In the genomic region with DNA sequence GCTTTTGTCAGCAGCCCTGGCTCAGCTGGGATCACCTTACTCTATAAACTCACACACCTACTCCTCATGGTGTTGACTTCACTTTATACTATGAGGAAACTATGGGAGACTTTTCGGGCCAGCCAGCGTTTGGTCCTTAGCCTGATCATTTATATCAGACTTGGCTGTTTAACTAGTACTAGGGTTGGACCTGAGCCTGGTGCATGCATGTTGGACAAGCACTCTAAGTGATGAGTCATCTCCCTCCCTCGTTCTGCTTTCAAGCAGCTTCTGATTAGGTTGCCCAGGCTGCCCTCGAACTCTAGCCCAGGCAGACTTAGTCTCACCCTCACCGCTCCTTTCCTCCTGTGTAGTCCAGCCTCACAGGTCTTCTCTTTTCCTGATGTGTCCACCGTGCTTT, we compare ENCODE assay signal across 8 mouse cellular contexts. TPM values are rescaled to one million over a fixed set of nuclear protein-coding genes. Genes with fewer than 3 reads are reported as not detected.
DNase-seq lines count a peak whose midpoint lies in the region; ATAC-seq and TF ChIP-seq lines count a peak whose summit lies in the region.

No protein-coding gene starts in this region.

- H3K4me3 ChIP-seq in kidney, embryonic 14.5 days (ENCODE audit: low read length), result no peak overlapping the region
- peak overlapping the region; percentile 5 to 67 for H3K4me3 ChIP-seq in liver, embryonic 14.5 days (ENCODE audit: insufficient read depth in 1 of 2, low read depth in 2 of 2, low read length in 2 of 2)

- H3K4me2 ChIP-seq in kidney, embryonic 14.5 days (replicated peaks; ENCODE audit: low read depth, low read length), result no peak overlapping the region
- H3K4me2 ChIP-seq in liver, embryonic 14.5 days (ENCODE audit: low read depth), result peak overlapping the region; percentile 89

- H3K36me3 ChIP-seq in kidney, embryonic 14.5 days (ENCODE audit: control insufficient read depth, insufficient read depth, low read length), result peaks cover 5% of the 10 kb centered on the region; the same call in 1 of the 2 replicates
- H3K36me3 ChIP-seq in liver, embryonic 14.5 days (replicated peaks; ENCODE audit: control insufficient read depth, insufficient read depth, low read depth), result peaks cover 16% of the 10 kb centered on the region

- peak; percentile 27 for DNase-seq in kidney, adult 9 months
- peak; percentile 57 for DNase-seq in MN1 (ENCODE audit: low spot score)
- peak; percentile 58 to 63 (median 59) for DNase-seq in liver, embryonic 14.5 days (ENCODE audit: low read depth in 3 of 3, low spot score in 3 of 3)
- DNase-seq in yolk sac, embryonic 10.5 days (ENCODE audit: low spot score), result no peak
- no peak for DNase-seq in frontal cortex, postnatal 36 days (ENCODE audit: low spot score in 2 of 2)
- no peak for DNase-seq in gastrocnemius, adult 8-10 months (ENCODE audit: low spot score in 2 of 2)

- no peak for TF ChIP-seq CTCF in liver, embryonic 14.5 days (IDR thresholded peaks at IDR 0.05; ENCODE audit: low read depth)

- WGBS in kidney, embryonic 14.5 days, result 94% methylated on average over 6 of the region's 6 CpGs
- 52% methylated on average over 6 of the region's 6 CpGs for WGBS in liver, embryonic 14.5 days (ENCODE audit: insufficient replicate concordance)

- no peak for TF ChIP-seq EP300 in liver, embryonic 14.5 days (IDR thresholded peaks at IDR 0.05; ENCODE audit: low read depth)

- 0 out of 2 replicates have a peak, but pooled peaks cover 6% of the 10 kb centered on the region for H3K4me1 ChIP-seq in kidney, embryonic 14.5 days (ENCODE audit: control insufficient read depth, insufficient read depth, low read length)
- peaks cover 13 to 16% of the 10 kb centered on the region in 2 experiments for H3K4me1 ChIP-seq in liver, embryonic 14.5 days (replicated peaks; ENCODE audit: control insufficient read depth in 2 of 2, insufficient read depth in 2 of 2, low read length in 1 of 2)

- ATAC-seq in kidney, embryonic 14.5 days (ENCODE audit: low FRiP score, low TSS enrichment), result no peak
- ATAC-seq in erythroblast, adult 5-6 weeks (replicated peaks; ENCODE audit: low FRiP score, poor library complexity, severe bottlenecking), result peak; percentile 73
- ATAC-seq in liver, embryonic 14.5 days (ENCODE audit: insufficient read depth), result no peak

- no peaks in the 10 kb centered on the region for H3K9me3 ChIP-seq in kidney, embryonic 14.5 days (ENCODE audit: control insufficient read depth, low read length)
- H3K9me3 ChIP-seq in liver, embryonic 14.5 days (ENCODE audit: control insufficient read depth, low read length), result no peaks in the 10 kb centered on the region

- no peak overlapping the region for H3K9ac ChIP-seq in kidney, embryonic 14.5 days (ENCODE audit: low read depth, low read length)
- peak overlapping the region; percentile 65 for H3K9ac ChIP-seq in liver, embryonic 14.5 days (replicated peaks)

- no peaks in the 10 kb centered on the region for H3K27me3 ChIP-seq in kidney, embryonic 14.5 days (ENCODE audit: control insufficient read depth, insufficient read depth, low read length)
- no peaks in the 10 kb centered on the region for H3K27me3 ChIP-seq in liver, embryonic 14.5 days (ENCODE audit: control insufficient read depth, insufficient read depth, low read length)

- H3K27ac ChIP-seq in kidney, embryonic 14.5 days (ENCODE audit: low read depth, low read length), result no peak overlapping the region
- peak overlapping the region; percentile 85 for H3K27ac ChIP-seq in liver, embryonic 14.5 days

RNA-seq across cellular contexts. Expression of a gene that starts 2.3 kb away (rescaled TPM):
- 7.0 and 8.2 TPM in 2 replicates for polyA plus RNA-seq in kidney, embryonic 14.5 days (2014; fragmentation: Nextera tagmentation; extraction: Ambion mirVana)
- 19.4 and 22.3 TPM in 2 replicates for total RNA-seq in erythroblast, adult 5-6 weeks (2015; ENCODE audit: low replicate concordance)
- 40.6 and 47.5 TPM in 2 replicates for total RNA-seq in erythroblast, adult 5-6 weeks (2017; ENCODE audit: low replicate concordance)
- polyA plus RNA-seq in liver, embryonic 14.5 days (2012; rRNA removed), result 4.3 and 6.9 TPM in 2 replicates
- 6.2 and 6.3 TPM in 2 replicates for polyA plus RNA-seq in liver, embryonic 14.5 days (2014; fragmentation: Nextera tagmentation; extraction: Ambion mirVana)
- 1 to 10 TPM; 7.6 to 9.6 (median 9.1) TPM for total RNA-seq in gastrocnemius, adult 8-10 months (2022)

RNA-seq across cellular contexts. Expression of a gene that starts 6.7 kb away (rescaled TPM):
- 0.10 TPM in 1 of 2 replicates, not detected in the other for polyA plus RNA-seq in kidney, embryonic 14.5 days (2014; fragmentation: Nextera tagmentation; extraction: Ambion mirVana)
- total RNA-seq in erythroblast, adult 5-6 weeks (2015; ENCODE audit: low replicate concordance), result 0.84 TPM in 1 of 2 replicates, not detected in the other
- 0.28 and 0.34 TPM in 2 replicates for total RNA-seq in erythroblast, adult 5-6 weeks (2017; ENCODE audit: low replicate concordance)
- 0.04 and 0.08 TPM in 2 replicates for polyA plus RNA-seq in liver, embryonic 14.5 days (2012; rRNA removed)
- 0.10 and 0.19 TPM in 2 replicates for polyA plus RNA-seq in liver, embryonic 14.5 days (2014; fragmentation: Nextera tagmentation; extraction: Ambion mirVana)
- total RNA-seq in gastrocnemius, adult 8-10 months (2022), result 100 to 1,000 TPM; 291 to 459 (median 401) TPM

Comparison
In these comparisons a context has a peak if more than half of its experiments do, and no peak if none do; other contexts are left out.
1. DNase-seq: peak in kidney, adult 9 months (single experiment), MN1 (single experiment) and liver, embryonic 14.5 days (3 of 3); none in yolk sac, embryonic 10.5 days (single experiment), frontal cortex, postnatal 36 days (0 of 2) and gastrocnemius, adult 8-10 months (0 of 2).
2. RNA of a gene that starts 6.7 kb away (total RNA-seq): 291 to 459 TPM in gastrocnemius, adult 8-10 months; 0.28 to 0.84 TPM in erythroblast, adult 5-6 weeks; every median in the first group is over 100 times any median in the second.